Mouse (Mus musculus): ENCODE results near the gene Cacng8. TPM values are rescaled to one million over a fixed set of nuclear protein-coding genes. Genes with fewer than 3 reads are reported as not detected.
A peak's percentile ranks its signal among the peaks of the same experiment; 100 is the strongest.

The Cacng8 gene
- total RNA-seq, 2 experiments from 2014 or later = 368 to 411 TPM

DNA sequence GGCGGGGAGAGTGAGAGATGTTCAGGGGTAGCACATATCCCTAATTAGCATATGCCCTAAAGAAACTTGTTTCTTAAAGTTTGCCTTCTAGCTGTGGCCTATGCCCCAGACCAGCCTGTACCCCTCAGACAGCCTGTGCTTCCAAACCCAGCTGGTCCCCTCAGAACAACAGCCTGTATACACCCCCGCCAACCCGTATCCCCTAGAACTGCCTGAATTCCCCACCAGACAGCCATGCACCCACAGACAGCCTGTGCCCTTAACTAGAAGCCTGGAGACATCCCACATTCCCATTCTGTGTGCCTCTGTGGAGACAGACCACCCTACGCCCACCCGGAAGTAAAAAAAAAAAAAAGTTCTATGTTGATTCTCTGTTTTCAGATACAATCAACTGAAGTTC, 34.7 kb downstream of the Cacng8 start:
- peak; percentile 83 to 93 for DNase-seq (ENCODE audit: low spot score in 2 of 2)

DNA sequence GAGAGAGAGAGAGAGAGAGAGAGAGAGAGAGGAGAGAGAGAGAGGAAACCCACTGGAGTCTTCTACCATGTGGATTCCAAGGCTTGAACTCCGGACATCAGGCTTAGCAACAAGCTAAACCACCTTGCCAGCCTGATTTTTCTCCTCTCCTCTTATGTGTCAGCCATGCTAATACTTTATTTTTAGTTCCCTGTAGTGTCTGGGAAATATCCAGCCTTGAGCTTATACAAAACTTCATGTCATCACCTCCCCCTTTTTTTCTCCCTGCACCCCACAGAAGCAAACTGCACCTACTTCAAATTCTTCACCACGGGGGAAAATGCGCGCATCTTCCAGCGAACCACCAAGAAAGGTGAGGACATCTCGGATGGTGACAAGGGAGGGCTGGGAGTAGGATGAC, 39.7 kb downstream of the Cacng8 start:
- DNase-seq (ENCODE audit: low spot score in 2 of 2) = no peak

DNA sequence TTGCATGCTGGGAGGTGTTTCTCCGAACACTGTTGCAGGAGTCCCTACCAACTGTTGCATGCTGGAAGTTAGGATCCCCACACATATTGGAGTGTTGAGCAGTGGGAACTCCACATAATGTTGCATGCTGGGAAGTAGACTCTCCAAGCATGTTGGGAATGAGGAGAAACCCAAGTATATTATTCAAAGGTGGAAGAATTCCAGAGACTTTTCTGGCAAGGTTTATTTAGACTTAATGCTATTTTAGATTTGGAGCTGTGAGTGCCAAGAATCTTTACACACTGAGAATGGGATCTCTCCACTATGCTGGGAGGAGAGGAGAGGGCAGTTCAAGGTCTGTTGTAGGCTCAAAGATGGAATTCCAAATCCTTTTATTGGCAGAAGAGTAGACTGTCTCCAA, 41.6 kb downstream of the Cacng8 start:
- no peak for DNase-seq (ENCODE audit: low spot score in 2 of 2)

DNA sequence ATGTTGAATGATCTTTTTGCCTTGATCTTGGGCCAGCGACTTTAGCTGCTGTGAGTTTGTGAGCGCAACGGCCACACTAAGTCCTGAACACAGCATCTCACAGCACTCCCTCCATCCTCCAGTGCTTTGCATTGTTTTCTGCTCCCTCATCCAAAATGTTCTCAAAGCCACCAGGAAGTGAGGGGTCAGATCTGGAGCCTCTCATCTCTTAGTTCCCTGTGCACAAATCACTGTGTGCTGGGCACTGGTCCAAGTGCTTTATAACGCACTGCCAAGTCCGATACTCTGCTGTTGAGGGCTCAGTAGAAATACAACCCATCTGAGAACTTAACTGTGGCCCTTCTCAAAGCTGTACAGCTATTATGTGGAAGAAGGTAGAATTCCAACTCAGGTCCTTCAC, 47.5 kb downstream of the Cacng8 start:
- DNase-seq (ENCODE audit: low spot score in 2 of 2) = no peak

DNA sequence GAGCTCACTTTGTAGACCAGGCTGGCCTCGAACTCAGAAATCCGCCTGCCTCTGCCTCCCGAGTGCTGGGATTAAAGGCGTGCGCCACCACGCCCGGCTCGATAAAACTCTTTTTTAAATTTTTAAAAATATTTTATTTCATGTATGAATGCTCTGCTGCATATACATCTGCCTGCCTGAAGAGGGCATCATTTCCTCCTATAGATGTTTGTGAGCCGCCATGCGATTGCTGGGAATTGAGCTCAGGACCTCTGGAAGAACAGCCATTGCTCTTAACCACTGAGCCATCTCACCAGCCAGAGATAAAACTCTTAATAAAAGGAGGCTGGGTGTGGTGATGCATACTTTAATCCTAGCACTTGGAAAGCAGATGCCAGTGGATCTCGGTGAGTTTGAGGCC, 49.5 kb downstream of the Cacng8 start:
- DNase-seq (ENCODE audit: low spot score in 2 of 2) = no peak

DNA sequence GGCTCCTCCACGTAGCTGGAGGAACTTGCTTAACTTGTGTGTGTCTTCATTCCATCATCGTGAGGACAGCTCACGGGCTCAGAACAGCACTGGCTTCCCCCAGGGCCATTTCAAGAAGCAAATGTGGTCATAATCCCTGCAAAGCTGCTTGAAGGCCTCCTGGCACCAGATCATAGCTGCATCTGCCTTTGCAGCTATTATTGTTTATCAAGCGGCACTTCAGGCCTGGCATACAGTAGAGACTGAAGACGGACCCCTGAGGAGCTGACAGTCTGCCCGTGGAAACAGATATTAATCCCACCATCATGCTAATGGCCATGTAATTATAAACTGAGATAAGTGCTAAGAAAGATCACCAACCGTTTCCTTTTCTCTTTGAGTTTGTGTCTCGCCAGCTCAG, 50.0 kb downstream of the Cacng8 start:
- no peak for DNase-seq (ENCODE audit: low spot score in 2 of 2)

DNA sequence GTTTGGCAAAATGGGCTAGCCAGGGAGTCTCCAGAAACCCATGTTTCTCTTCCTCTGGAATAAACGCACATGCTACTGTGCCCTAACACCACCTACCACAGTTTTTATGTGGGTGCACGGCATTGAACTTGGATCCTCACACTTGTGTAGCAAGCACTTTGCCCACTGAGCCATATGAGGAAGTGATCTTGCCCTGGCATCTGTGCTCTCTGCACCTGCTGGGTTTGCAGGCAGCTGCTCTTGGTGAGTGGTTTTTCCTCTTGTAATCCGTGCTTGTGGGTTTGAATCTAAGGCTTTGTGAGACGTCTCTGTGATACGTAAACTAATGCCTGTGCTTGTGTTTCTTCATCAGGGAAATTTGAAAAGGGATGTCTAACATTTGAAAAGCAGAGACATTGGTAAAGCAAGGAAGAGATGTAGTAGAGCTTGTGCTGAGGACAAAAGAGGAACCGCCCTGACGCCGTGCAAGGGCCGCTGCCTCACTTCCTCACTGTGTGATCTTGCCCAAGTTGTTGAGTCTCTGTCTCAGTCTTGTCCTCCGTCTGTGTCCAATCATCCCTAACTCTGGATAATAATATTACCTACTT, 52.1 kb downstream of the Cacng8 start:
- DNase-seq (ENCODE audit: low spot score in 2 of 2) = no peak

DNA sequence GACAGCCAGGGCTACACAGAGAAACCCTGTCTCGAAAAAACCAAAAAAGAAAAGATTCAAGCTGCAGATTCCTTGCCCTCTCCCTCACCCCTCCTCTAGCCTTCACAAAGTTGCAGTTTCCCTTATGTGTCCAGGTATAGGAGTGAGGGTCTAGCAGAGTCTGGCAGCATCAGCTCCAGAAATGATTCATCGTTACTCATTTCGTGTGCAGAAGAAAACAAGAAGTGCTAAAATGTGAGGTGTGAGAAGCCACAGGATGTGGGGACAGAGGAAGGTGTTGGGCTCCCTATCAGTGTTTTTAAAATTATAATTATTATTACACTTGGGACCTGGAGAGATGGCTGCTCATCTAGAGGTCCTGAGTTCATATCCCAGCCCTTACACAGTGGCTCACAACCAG, 54.2 kb downstream of the Cacng8 start:
- no peak for DNase-seq (ENCODE audit: low spot score in 2 of 2)

DNA sequence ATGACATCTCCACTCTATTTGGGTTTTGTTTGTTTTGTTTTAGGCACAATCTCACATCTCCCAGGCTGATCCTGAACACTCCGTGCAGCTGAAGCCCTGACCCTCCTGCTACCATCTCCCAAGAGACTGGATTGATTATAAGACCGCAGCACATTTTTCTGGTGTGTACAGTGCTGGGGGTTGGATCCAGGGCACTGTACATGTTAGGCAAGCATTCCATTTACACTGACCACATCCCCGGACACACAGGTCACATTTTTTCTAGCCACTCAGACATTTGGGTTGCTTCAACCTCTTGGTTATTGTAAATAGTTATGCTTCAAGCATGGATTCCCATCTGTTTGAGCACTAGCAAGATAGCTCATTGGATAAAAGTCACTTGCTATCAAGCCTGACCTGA, 56.1 kb downstream of the Cacng8 start:
- DNase-seq (ENCODE audit: low spot score in 2 of 2) = no peak

DNA sequence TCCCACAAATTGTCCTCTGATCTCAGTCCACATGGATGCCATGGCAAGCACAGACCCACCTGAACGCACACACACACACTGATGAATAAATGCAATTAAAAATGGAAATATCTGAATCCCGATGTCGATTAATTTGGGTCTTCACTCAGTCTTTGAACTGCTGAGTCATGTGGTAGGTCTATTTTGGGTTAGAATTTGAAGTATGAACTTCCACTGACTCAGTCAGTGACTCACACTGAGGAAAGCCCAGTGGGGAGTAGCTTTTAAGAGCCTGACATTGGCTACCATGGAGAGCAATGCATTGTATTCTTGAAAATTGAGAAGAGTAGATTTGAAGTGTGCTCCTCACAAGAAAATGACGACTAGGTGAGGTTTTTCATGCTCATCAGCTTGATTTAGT, 56.5 kb downstream of the Cacng8 start:
- no peak for DNase-seq (ENCODE audit: low spot score in 2 of 2)

DNA sequence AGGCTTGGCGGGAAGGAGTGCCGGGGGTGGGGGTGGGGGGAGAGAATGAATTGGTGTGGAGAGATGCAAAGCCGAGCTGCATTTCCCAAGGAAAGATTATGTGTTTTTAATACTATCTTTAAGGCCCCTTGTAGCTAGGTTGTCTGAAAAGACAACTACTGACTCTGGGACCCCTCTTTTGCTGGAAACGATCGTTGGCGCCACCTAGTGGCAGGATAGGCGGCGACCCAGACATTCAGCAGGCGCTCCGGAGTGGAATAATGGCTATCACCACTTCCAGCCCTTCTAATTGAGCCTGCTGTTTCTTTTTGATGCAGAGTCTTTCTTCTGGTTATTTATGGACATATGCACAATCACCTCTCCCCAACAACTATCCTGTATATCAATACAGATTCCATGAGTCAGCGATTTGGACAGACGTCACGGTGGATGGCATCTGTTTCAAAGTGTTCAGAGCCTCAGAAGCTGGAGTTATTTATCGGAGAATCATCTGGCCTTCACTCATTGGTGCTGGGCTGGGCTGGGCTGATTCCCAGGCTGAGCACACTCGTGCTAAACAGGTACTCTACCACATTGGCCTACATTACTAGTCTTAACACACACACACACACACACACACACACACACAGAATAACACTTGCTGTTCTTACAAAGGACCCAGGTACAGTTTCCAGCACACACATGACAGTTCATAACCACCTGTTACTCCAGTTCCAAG, 58.4 kb downstream of the Cacng8 start:
- peak; percentile 55 to 85 for DNase-seq (ENCODE audit: low spot score in 2 of 2)

DNA sequence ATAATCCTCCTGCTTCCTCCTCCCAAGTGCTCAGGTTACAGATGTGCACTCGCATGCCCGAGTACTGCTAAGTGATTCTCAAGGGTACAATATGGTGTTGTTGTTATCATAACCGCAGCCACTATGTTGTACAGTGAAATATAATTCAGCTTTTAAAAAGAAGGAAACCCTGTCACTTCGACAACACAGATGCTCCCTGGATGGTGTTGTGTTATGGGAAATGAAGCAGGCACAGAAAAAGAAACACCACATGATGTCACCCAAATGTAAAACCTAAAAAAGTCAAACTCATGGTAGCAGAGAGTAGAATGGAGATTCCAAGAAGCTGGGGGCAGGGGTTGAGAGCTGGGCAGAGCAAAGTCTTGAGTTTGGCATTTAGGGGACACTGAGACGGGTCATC, 60.2 kb downstream of the Cacng8 start:
- peak in 1 of 2 experiments; percentile 56 for DNase-seq (ENCODE audit: low spot score in 2 of 2)

DNA sequence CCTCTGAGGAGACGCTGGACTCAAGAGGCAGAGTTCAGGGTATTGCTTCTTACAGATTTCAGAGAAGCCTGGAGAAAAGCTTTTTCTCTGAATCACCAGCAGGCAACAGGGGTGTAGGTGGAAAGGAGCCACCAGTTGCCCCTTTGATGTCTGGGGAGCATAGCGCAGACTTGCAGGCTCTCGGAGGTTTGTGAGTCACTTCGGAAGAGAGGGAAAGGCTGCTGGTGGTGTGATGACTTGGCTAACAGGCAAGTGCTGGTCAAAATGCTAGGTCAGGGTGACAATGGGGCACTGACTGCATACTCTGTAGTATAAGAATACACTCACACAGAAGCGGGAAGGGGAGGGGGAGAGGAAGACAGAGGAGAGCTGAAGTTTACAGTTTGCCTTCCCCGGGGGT, 60.7 kb downstream of the Cacng8 start:
- DNase-seq (ENCODE audit: low spot score in 2 of 2) = no peak

DNA sequence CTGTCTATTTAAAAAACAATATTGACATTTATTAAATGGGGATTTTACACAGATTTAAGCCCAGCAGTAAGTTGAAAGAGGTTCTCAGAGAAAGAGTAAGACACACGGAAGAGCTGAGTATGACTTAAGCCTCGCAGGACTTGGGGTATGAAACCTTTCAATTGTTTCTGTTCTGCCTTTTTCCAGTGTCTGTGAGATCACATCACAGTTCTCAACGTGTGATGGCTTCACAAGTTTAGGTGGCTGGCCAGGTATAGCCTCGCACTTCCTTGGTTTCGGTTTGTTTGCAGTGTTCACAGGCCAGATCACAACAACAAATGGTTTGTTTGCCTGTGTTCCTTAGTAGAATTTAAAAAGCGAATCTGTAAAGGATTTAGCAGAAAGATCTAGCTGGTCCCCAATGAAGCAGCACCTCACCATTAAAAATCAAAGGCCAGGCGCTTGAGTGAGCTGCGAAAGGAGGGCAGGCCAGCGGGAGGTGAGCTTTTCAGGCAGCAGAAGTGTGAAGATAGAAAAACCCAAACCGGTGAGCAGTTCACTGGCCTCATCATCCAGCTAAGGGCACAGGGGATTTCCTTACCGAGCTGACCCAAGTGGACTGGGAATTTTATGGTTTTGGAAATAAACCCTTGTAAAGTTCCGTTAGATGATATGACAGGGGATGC, 62.5 kb downstream of the Cacng8 start:
- no peak for DNase-seq (ENCODE audit: low spot score in 2 of 2)

DNA sequence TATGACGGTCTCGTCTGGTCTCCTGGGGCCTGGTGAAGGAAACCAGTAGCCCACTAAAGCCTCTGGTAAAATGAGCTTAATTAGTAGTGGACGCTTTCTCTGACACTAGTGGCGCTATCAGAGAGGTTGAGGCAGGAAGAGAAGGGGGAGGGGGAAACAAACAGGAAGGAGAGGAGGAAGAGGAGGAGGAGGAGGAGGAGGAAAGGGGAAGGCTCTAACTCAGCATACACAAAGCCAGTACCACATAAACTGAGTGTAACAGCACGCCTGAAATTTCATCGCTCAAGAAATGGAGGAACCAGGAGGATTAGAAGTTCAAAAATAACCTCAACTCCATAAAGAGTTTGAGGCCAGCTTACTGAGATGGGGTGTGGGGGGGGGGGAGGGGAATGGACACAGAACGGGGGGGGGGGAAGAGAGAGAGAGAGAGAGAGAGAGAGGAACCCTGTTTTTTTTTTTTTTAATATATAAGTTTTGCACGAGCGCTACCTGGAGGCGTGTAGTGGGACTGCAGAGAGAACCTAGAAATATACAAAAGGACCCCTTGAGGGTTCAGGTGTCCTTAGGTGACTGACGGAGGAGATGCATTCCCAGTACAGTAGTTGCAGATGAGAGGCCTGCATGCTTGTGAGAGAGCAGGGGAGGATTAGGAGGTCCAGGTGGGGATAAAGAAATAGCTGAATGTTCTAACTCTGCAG, 63.2 kb downstream of the Cacng8 start:
- no peak for DNase-seq (ENCODE audit: low spot score in 2 of 2)

DNA sequence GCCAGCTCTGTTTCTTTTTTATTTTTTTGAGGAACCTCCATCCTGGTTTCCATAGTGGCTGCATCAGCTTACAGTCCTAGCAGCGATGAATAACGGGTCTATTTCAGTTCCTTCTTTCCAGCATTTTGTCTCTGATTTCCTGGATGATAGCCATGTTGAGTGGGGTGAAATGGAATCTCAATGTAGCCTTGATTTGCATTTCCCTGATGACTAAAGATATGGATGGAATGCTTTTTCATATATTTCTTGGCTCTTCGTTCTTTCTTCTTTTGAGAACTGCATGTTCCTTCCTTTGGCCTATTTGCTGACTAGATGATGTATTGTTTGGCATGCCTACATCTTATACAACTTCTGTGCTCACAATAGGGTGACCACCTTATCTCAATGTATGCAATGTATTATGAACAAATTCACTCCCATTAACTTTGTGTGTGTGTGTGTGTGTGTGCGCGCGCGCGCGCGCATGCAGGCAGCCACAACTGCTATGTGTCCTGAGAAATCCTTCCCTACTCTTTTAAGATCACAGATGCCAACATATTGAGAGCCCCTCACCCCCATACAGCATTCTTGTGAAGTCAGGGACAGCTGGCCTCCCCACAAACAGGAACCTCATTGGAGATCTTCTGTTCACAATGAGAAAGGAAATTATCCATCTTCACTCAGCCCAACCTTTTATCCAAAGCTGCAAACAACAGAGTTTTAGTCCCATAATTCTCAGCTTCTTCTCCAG, 66.8 kb downstream of the Cacng8 start:
- peak in 1 of 2 experiments; percentile 57 for DNase-seq (ENCODE audit: low spot score in 2 of 2)

DNA sequence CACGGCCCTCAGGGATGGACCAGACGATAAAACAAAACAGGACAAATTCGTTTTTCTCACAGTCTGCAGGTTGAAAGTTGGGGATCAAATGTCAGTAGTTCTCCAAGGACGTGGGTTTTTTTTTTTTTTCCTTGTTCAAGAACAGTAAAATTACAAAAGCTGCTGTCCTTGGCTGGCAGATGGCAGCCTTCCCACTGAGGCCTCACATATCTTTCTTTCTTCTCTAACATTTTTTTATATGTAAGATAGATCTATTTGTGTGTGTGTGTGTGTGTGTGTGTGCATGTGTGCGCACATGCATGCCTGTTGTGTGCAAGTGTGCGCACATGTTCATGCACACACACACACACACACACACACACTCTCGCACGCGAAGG, 67.3 kb downstream of the Cacng8 start:
- DNase-seq (ENCODE audit: low spot score in 2 of 2) = no peak

DNA sequence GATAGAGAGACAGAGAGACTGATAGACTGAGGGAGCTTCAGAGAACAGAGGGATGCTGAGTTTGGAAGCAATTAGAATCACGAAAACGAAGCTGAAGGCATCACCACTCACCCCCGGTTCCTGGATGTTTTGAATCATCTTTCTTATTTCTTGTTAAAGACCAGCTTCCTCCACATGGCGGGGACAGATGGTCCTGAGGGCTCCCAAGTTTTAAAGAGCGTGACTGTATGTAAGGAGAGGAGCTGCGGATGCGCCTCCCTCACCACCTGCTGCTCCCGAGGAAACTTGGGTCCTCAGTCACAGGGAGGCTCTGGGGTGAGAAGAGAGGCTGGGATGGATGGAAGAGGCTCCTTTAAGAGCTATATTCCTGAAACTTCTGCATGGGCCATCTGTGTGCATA, 69.8 kb downstream of the Cacng8 start:
- peak; percentile 85 to 88 for DNase-seq (ENCODE audit: low spot score in 2 of 2)

DNA sequence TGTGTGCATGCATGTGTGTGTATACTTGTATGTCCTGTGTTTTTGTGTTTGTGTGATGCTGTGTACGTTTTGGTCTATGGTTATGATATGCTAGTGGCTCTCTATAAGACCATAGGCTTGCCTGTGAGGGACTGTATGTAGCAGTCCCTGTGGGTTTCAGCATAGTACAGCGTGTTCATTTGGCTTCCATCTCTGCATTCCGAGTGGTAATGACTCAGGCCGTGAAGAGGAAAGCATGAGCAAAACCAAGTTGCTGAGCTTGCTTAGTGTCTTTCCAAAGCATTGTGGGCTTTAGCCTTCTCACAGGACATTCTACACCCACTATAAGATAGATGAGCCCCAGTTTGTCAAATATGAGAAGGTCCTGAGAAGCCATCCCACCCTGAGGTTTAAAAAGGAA, 72.8 kb downstream of the Cacng8 start:
- no peak for DNase-seq (ENCODE audit: low spot score in 2 of 2)

Measured in layer of hippocampus, adult 18-20 months (tissue).